Mouse (Mus musculus) spleen, postnatal 36 days (tissue): ENCODE results near the gene Arhgap28.
A peak's percentile ranks its signal among the peaks of the same experiment; 100 is the strongest.

ENCODE experiments used
- DNase-seq, 2 experiments: peaks; one replicate each; pipeline ENCODE4 v3.0.0; 2022; ENCODE audit warnings: low spot score in 2 of 2, mixed read lengths in 1 of 2

Gene Arhgap28

DNA sequence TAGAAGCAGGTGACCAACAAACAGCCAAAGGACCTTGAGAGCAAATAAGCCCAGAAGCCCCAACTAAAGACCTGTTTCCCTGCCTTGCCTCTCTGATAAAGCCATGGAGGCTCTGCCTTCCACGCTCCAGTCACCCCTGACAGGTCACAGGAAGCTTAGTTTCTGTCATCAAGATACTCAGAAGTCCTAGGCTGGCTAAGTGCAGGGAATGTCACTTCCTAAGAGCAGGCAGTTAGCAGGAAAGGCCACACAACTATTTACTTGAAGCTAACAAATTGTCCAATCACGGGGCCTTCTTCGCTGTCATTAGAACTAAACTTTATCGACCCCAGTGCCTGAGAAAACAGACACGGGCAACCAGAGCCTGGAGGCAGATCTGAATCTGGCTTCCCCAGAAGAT, 14.2 kb downstream of the Arhgap28 start:
- no peak for DNase-seq

DNA sequence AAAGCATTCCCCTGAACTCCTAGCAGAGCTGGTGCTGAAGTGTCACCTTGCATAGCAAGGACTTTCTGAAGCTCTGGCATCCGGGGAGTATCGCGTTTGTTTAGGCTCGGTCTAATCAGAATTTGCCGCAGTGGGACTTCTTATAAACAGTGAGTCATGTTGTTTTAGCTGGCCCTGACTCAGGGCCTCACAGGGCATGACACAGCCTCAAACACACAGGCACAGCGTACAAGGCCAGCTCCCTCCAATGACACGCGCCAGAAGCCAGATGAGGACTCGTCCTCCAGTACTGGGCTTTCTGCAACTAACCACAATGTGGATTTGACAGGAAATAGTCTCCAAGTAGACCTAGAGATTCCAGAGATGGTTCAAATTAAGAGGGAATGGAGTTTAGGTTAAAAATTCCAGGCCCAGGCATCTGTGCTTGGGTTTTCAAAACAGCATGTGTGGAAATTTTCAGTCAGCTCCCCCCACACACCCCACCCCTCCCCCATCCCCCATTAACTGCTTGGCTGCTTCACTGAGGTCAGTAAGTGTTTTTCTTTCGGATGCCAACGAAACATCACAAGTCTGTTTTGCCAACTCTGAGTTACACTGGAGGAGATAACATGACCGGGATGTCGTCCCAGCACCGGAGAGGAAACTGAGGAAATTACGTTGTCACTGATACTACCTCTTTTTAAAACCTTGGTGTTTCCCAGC, 14.8 kb downstream of the Arhgap28 start:
- peak in 1 of 2 experiments; percentile 4 for DNase-seq

DNA sequence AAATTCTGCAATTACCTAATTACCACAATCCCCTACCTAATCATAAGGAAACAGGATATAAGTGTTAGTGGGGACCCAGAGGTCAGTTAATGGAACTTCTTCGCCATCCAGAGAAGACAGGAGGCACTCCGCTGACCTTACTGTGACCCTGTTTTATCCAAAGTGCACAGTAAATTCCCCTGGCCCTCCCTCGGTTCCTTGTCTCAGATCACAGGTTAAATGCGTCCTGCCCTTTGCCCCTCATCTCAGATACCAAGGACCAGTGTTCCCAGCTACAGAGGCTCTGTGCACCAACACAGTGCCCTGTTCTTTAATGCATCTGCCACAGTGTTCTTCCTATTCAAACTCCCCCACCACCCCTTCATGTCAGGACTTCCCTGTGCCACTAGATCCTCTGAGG, 18.4 kb downstream of the Arhgap28 start:
- no peak for DNase-seq

DNA sequence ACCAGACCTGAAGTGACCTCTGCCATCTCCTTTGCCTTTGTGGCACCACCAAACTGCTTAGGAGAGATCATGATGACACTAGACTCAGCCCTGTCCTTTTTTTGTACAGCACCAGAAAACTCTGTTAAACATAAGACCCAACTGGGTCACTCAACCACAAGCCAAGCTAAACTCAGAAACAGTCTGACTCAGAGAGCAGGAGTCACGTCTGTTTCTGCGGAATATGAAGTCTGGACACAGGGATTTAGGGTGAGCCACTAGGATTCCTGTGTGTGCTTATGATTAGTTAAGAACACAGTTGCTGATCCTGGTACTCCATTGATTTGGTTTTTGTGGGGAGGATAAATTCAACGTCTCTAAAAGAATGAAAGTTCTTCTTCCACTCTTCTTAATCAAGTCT, 23.3 kb downstream of the Arhgap28 start:
- DNase-seq = no peak

DNA sequence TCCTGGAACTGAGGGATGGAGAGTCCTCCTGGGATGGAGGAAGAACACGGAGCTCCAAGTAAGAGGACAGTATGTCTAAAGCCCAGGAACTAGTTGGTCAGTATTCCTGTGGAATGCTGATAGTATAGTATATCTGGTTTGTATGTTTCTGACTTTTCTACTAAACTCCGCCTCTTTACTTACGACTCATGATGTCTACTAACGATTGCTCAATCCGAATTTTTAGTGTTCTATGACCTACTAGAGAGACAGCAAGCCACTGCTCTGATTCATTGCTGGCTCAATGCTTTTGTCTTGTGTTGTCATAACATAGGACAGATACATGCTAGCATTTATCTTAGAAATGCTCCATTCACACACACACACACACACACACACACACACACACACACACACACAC, 24.7 kb downstream of the Arhgap28 start:
- DNase-seq = no peak

DNA sequence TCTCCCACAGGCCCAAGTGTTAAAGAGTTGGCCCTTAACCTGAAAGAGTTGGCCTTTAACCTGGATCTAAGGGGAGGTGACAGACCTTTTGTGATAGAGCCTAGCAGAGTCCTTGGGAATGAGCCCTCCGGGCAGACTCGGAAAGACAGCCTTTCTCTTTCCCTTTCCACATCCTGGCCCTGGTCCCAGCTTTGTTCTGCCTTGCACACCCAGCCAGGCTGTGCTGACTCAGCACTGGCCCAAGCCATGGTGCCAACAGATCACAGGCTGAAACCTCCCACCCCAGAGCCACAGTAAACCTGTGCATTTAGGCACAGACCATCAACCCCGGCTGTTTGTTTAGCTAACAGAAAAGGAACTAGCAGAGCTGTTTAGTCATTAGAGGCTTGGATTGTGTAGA, 25.1 kb downstream of the Arhgap28 start:
- DNase-seq = peak in 1 of 2 experiments; percentile 20

DNA sequence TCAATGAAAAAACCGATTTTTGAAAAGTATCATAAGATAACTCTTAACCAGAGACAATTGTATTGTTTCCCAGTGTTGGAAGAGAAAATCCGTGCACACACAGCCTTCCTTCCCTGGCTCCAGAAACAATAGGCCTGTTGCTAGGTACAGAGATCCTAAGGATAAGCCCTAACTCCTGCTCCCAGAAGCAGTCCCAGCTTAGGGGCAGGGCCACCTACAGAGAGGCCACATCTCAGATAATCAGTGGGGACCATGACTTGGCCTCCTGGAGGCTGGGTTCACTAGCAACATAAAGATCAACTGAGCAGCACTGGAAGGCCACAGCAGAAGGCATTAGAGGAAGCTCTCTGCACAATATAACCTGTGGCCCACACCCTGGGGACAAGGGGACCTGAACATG, 27.5 kb downstream of the Arhgap28 start:
- DNase-seq = no peak

DNA sequence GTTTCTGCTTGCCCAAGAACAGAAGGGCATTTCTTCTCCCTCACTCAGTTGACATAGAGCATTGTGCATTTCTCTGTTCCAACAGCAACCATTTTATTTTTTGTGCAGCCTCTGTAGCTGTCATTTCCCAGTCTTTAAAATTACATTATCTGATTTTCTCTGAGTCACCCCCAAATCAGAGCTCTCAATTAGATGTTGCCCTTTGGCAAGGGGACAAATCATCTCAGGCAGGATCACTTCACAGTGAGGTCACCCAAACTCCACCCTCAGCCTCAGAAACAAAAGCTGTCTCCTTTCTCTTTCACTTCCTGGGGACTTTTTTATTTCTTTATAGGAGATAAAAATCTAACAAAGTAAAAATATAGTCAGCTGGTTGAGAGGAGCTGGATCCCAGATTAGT, 27.9 kb downstream of the Arhgap28 start:
- peak in 1 of 2 experiments; percentile 10 for DNase-seq

DNA sequence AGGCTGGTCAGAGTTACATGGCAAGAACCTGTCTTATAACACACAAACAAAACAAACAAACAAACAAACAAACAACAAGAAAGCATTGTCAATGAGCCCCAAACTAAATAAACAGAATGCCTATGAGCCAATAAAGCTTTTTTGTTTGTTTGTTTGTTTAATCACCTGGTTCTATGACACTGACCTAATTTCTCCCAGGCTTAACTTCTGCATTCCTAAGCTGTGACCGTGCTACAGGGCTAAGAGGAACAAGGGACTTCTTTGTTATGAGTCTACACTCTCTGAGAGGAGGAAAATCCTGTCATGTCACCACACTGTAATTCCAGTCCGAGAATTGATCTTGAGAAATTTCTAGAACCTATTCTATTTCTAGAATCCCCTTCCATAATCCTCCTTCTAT, 29.2 kb downstream of the Arhgap28 start:
- no peak for DNase-seq

DNA sequence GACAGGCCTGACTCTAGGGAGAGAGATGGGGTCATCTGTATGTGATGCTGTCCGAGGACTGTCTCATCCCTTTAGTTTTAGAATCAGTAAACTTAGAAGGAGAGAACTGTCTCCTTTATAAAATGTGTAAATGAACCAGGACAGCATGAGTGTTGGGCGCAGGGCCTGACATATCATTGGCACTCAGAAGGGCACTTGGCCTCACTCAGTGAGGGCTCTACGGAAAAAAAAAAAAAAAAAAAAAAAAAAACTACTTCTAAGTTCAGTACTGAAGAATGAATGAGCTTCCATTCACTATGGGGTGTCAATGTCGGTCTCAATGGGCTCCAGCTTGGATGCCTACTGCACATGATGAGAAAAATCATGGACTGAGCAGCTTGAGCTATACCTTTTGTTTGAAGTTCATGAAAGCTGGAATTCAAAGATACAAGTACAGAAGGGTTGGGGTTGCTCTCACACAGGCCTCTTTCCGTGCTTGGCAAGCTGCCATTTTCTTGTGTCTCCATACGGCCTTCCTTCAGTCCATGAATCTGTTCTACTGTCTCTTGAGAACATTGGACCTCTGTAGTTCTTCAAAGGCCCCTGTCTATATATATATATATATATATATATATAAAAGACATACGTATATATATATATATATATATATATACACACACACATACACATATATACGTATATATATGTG, 36.9 kb downstream of the Arhgap28 start:
- DNase-seq = no peak

DNA sequence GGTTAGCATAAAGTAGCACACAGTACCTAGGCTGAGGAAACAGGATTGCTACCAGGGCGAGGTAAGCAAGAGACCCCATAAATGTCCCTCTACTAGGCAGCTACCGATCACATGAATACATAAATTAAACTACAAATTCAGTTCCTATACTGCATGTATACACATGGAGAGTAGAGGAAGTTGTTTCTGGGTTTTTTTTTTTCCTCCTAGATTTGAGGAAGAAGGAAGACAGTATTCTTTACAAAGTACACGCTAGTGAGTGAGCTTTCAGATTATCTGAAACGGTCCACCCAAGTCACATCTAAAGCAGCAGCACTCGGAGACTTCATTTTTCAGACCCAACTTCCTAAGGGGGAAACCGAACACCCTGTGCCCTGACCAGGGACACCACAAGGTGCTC, 41.1 kb downstream of the Arhgap28 start:
- no peak for DNase-seq

DNA sequence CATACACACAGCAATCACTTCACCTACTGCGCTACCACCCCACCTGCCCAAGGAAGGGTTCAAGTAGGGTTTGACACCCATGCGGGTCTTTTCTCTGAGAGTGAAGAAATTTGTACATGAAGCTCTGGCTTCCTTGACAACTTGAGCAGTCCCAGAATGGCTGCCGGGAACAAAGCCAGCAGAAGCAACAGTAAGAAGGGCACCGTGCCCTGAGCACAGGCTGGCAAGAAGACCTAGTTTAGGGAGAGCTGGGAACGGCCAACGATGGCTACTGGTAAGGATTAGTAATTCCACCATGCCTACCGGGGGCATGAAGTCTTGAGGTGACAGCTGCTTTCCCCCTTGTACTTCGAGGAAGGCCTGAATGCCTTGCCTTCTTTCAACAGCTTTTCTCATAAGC, 41.9 kb downstream of the Arhgap28 start:
- DNase-seq = no peak

DNA sequence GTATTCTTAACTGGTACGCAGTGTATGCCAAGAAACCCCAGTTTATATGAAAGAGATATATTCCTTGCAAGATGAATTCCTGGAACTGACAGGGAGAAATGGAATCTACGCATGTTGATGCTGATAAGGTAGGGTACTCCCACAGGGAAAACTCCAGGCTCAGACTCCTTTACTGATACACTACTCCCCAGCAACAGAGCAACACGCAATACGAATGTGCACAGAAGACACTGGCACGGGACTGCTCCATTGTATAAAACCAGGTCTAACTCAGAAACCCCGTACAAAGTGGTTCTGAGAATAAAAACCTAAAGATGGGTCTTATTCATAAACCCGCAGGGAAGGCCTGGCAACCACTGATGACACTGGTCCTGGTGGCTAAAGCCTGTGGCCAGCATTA, 45.0 kb downstream of the Arhgap28 start:
- DNase-seq = no peak

DNA sequence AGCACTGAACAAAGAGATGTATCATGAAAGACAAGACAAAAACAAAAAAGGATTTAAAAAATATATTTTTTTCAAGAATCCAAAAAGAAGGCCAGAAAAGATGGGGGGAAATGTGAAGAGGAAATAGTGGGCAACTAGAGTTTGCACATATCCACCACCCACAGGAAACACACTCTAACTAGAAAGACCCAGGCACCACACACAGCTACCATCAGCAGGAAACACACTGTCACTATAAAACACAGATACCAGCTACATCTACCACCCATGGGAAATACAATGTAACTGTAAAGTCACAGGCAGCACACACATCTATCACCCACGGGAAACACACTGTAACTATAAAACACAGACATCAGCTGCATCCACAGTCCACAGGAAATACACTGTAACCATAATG, 46.3 kb downstream of the Arhgap28 start:
- no peak for DNase-seq

DNA sequence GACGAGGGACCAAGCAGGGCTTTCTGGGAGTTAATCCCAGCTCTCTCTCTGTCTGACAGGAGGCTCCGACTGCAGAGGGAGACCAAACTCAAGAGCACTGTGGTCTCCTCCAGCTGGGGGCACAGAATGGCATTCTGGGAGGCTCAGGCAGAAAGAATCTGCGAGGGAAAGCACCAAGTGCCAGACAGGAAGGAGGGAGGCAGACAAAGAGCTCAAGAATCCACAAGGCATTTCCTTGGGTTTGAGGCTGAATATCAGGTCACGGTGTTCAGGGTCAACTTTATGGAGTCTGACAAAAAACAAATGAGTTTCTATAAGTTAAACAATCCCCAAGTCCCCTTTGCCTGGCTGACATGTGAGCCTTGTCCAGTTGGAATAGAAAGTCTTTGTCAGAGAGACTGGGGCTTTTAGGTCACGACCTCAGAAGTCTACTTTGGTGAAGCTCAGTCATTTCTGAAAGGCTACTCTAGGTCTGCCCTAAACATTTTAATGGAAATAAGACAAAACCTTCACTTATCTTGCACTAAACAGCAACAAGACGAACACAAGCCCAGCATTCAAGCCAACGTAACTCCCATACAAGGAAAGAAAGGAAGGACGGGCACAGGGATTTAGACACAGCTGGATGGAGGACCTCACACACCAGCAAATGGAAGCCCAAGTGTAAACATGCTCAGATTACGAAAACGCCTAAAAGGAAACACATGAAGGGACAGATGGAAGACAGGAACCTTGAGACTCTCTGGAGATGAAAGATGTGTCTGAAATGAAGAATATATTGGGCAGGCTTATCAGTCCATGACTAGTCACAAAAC, 47.8 kb downstream of the Arhgap28 start:
- no peak for DNase-seq

DNA sequence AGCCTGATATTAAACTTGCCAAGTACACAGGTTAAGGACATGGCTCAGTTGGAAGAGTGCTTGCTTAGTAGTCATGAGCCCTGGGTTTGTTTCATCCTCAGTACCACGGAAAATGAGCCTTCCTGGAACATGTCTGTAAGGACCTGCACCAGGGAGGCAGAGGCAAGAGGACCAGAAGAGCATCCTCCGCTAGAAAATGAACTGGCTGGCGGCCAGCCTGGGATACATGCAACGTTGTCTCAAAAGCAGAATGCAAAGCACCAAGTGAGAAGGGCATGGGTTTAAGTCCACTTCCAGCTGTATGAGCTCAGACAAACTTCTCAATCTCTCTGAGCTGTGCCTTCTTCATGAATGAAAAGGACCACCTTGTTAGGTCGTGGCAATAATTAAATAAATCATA, 49.0 kb downstream of the Arhgap28 start:
- DNase-seq = no peak

DNA sequence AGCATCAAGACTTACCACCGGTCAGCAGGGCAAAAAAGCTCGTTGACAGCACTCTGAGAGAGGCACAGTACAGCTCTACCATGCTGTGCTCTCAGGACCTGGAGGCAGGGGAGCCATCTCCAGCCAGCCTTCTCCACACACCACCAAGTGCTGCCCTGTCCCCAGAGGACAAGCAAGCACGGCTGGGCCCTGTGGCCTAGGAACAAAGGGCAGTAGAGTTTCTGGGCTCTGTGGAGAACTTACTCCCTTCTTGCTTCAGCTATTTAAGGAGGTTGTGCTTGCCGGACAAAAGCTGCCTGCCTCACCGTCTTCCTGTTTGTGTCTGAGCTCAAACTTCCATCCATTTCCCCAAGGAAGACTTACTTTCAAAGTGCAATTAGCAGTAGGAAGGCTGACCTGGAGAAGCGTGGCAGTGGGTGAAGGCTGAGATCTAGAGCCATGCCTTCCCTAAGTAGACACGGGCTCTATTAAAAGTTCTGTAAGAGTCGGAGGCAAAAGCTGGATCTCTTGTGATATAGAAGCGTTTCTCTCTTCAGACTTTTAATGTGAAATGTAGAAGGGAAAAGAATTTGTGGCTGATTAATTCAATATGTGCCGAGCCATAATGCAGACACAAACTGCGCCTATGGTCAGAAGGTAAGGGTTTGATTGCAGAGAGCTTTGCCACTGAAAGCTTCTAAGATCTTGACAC, 53.3 kb downstream of the Arhgap28 start:
- DNase-seq = no peak

DNA sequence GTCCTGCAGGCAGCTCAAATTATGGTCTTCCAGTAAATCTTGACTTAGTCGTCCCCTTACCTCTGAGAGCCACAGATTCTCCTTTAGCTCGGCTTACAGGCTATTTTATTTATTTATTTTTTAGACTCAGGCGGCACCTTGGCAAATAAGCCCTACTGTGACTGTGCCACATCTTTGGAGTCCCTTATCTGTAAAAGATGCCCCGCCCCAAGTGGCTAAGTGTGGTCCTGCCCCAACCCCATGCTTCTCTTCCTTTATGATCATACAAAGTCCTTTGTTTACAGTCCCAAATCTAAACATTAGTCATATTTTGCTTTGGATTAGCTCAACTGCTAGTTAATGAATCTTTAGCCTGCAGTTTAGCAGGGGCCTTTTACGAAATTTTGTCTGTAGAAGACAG, 55.3 kb downstream of the Arhgap28 start:
- no peak for DNase-seq

DNA sequence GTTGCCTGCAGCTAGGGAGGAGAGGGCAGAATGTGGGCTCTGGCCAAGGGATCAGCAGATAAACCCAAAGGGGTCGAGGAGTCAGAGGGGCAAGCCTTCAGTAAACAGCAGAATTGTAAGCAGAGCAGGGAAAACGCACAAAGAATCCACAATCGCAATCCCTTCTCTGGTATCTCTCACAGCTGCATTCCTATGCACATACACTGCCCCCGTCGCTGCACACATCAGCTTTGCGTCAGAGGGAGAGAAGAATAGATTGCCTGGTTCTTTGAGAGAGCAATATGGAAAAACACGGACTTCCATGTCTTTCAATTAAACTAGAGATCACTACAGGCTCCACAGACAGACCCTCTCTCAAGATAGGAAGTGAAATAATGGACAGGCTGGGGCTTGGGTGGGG, 58.5 kb downstream of the Arhgap28 start:
- DNase-seq = no peak

DNA sequence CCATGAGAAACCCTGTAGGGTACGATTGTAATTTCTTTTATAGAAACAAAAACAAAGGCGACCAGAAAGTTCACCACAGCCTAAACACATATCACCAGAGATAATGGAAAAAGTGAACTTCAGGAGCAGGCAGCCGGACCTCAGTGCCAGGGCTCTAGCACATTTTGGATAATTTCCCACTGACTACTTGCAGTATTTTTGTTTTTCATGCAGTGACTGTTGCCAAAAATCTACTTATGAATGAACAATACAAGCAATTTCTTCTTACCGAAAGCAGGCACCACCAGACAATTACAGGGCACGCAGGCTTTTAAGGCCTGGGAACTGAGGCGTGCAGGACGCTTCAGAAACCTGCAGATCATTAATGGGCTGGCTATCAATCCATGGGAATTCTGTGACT, 59.7 kb downstream of the Arhgap28 start:
- no peak for DNase-seq

DNA sequence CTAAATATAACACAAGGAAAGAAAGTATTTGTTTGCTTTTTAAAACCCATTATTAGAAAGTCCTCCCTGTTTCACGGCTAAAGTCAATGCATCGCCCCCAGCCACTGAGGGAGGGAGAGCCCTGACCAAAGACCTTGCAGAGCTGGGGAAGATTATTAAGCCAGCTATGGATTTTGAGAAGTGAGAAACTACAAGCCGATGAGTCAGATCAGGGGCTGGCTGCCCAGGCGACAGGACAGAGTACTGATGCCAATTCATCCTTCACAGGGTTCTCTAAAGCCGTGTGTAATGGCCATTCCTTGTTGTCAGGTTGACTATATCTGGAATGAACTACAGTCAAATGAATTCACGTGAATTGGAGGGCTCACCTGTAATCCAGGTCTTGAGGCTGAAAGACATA, 62.9 kb downstream of the Arhgap28 start:
- DNase-seq = no peak

DNA sequence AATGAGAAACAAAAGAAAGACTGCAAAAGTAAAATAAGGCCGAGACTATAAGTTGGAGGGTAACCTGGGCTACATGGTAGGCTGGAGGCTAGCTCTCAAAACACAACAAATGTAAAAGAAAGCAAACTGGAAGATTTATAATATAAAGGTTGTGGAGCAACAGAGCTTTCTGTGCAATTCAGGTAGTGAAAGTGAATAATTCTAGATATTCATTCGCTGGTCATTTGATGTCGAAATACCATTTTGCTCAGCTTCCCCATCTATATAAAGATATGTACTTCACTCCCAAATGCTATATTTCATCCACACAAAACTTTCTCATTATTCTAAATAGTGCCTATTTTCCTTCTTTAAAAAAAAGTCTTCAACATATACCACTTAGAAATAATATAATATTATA, 66.9 kb downstream of the Arhgap28 start:
- no peak for DNase-seq
